Comparison of ENCODE assay signal across 17 mouse cellular contexts in the genomic region with DNA sequence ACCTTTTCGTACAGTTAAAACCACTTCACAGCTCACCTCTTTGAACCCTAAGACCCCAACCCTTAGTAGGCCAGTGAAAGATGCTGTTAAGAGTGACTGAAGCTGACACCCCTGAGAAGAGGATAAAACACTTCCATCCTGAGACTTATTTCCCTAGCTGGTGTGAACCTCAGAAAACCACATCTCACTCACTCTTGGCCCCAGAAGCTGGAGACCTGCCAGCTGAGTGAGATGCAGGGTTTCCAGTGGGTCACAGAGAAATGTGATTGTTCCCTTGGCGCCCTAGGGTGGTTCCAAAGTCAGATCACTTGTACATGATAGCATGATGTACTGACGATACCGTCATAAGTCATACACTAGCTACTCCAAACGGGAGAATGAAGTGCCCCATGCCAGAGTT. TPM values are rescaled to one million over a fixed set of nuclear protein-coding genes. Genes with fewer than 3 reads are reported as not detected.
"Had no signal": no experiment of that assay in that cellular context is flagged by ENCODE, and none has a peak within 500 bp of the region (broad histone marks: within the 10 kb centered on the region; RNA-seq: fewer than 3 reads in every experiment).

No protein-coding gene starts in this region.

- H3K4me2 ChIP-seq: limb, embryonic 13.5 days; liver, embryonic 11.5 days; liver, embryonic 15.5 days; midbrain, embryonic 13.5 days had no signal

- H3K27ac ChIP-seq: layer of hippocampus, adult 2 months; limb, embryonic 13.5 days; liver, embryonic 15.5 days; midbrain, embryonic 13.5 days had no signal

- H3K4me1 ChIP-seq: liver, embryonic 15.5 days had no signal

- H3K36me3 ChIP-seq: liver, embryonic 15.5 days; midbrain, embryonic 13.5 days had no signal

- DNase-seq: left cerebral cortex, postnatal 4 days; lung, adult 2 months; lung, postnatal 36 days; right cerebral cortex, adult 18-20 months; right cerebral cortex, postnatal 25 days; thymus, postnatal 4 days had no signal

- ATAC-seq: lung, postnatal 0 days; midbrain, embryonic 13.5 days had no signal

- H3K9me3 ChIP-seq: limb, embryonic 13.5 days; liver, embryonic 15.5 days; midbrain, embryonic 13.5 days had no signal

- H3K9ac ChIP-seq: limb, embryonic 13.5 days; liver, embryonic 15.5 days; midbrain, embryonic 13.5 days had no signal

- H3K27me3 ChIP-seq: limb, embryonic 13.5 days; liver, embryonic 15.5 days had no signal

- H3K4me3 ChIP-seq: layer of hippocampus, adult 2 months; limb, embryonic 13.5 days; liver, embryonic 15.5 days; midbrain, embryonic 13.5 days had no signal

RNA-seq across cellular contexts. Expression of gene Gm15737, which starts 13.3 kb away (rescaled TPM):
- total RNA-seq: layer of hippocampus, adult 2 months; layer of hippocampus, postnatal 10 days; left cerebral cortex, postnatal 10 days; left cerebral cortex, postnatal 4 days; megakaryocyte progenitor cell, adult 5-6 weeks; midbrain, postnatal 0 days had no signal
- polyA plus RNA-seq: liver, embryonic 11.5 days; liver, embryonic 15.5 days; lung, adult 2 months; midbrain, embryonic 13.5 days; midbrain, postnatal 0 days; small intestine, adult 2 months had no signal
